Mouse (Mus musculus): ENCODE data around the gene 1700024P04Rik. TPM values are rescaled to one million over a fixed set of nuclear protein-coding genes. Genes with fewer than 3 reads are reported as not detected.
"Not testable (repeated sequence)": the region's sequence is repeated elsewhere in the genome, so short reads cannot be mapped to it uniquely, and the experiment has no call there.

1700024P04Rik gene
- not detected in 2 replicates for polyA plus RNA-seq (2012; ENCODE audit: insufficient read depth, insufficient read length, missing spikeins)

DNA sequence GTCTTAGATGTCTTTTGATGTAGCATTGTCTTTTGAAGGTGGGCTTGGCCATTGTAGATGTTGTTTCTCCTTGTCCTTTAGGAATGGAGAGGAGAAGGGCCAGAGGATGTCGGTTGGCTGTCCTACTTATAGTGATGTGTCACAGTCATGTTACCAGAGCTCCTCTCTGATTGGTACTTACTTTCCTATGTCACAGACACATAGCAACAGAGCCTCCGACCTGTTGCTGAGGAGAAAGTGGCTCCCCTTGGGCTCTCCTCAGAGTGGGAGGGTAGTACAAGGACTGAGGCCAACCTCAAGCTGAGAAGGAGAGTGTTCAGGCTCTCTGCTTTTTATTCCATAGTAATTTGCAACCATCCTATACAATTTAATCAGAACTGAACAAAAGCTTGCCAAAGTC is at the start of gene 1700024P04Rik:
Gene 1700024P04Rik (minus strand): TSS at position 101 of the 400 bp plus-strand sequence.
- no peak within 1 kb of the TSS for H3K27ac ChIP-seq (replicated peaks; ENCODE audit: low read depth, low read length)
- H3K4me1 ChIP-seq (ENCODE audit: control insufficient read depth, insufficient read depth, insufficient read length, low read length): no peaks in the 10 kb centered on the region
- no peak within 1 kb of the TSS for H3K4me3 ChIP-seq (ENCODE audit: insufficient read depth, low read depth, low read length)

DNA sequence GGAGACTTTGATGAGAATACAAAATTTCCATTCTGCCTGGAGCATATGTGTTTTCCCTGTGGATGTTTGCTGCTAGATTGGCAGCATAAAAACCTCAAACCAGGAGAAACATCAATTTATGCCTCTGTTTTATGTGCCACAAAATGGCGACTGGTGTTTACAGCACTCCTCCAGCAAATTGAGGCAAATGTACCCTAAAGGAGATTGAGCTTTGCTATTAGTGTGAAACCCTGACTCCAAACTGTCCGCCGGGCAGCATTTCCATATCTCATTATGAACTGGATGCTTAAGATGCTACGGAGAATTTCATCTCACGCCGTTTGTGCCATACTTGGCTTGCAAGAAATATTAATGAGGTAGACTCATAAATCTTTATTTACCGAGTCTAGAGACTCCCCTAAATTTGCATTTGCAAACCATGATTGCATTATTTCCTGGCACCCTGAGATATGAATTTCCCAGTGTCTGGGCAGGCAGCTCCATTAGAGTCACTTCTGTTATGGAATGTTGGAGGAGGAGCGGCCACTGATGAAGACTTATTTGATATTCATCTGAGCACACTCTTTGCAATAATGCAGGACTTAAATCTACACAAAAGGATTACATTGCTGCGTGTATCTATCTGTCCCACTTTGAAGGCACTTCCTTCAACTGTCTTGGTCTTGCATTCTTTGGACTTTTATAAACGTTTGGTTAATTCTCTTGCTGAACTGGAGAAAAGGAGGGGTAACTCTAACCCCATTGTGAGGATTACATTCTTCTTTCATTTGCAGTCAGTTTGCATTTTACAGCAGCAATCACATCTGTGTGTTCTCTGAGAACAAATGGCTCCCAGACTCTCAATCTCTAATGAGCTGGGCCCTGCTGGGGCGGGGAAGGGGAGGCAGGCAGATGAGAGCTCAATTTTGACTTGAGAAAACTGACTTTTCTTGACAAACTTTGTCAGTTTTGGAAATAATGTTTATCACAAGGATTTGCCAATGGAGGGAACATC is 47.2 kb upstream of the 1700024P04Rik start:
- Histone ChIP-seq H3K27ac (replicated peaks; ENCODE audit: low read depth, low read length) (no peak overlapping the region), H3K4me3 (ENCODE audit: insufficient read depth, low read depth, low read length) (no peak overlapping the region), H3K4me1 (ENCODE audit: control insufficient read depth, insufficient read depth, insufficient read length, low read length) (no peaks in the 10 kb centered on the region)

DNA sequence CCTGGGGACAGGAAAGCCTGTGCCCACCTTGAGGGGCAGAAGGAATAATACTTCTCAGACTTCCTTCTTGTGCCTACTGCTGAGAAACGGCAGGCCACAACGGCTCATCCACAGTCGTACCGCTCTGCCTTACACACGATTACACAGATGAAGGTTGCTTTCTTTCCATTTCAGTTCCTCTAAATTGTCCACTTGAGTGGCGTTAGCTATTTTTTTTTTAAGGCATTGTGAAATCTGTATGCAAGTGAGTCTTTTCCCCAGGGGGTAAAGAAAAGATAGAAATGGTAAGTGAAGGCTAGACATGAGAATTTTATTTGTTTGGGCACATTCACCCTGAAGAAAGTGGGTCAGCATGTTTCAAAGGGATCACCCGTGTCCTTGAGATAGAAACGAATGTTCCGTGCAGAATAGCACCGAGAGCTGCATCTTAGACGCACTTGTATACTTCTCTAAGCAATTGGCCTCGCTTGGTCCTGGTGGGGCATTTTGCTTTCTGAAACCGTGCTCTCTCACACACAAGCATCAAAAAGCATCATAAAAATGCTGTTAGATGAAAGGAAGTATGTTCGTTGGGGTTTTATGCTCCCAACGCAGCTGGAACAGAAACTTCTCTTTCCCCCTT is 46.3 kb upstream of the 1700024P04Rik start:
- Histone ChIP-seq H3K4me3 (ENCODE audit: insufficient read depth, low read depth, low read length) (no peak overlapping the region), H3K27ac (replicated peaks; ENCODE audit: low read depth, low read length) (no peak overlapping the region), H3K4me1 (ENCODE audit: control insufficient read depth, insufficient read depth, insufficient read length, low read length) (no peaks in the 10 kb centered on the region)

DNA sequence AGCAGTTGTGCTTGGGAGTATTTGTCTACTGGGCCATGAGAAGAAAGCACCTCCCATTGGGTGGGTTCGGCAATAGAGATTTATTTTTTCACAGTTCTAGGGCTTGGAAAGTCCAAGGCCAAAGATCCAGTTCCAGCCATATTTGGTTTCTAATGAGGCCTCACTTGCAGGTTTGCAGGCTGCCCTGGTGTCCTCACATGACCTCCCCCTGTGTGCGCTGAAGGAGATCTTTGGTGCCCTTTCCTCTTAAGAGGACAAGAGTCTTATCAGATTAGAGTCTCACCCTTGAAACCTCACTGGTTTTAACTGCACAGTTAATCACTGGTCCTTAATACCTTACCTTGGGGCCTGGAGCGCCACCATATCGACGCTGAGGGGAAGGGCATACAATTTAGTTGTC is 40.9 kb upstream of the 1700024P04Rik start:
- no peak overlapping the region for H3K27ac ChIP-seq (replicated peaks; ENCODE audit: low read depth, low read length)
- H3K4me1 ChIP-seq (ENCODE audit: control insufficient read depth, insufficient read depth, insufficient read length, low read length): no peaks in the 10 kb centered on the region
- H3K4me3 ChIP-seq (ENCODE audit: insufficient read depth, low read depth, low read length): no peak overlapping the region

DNA sequence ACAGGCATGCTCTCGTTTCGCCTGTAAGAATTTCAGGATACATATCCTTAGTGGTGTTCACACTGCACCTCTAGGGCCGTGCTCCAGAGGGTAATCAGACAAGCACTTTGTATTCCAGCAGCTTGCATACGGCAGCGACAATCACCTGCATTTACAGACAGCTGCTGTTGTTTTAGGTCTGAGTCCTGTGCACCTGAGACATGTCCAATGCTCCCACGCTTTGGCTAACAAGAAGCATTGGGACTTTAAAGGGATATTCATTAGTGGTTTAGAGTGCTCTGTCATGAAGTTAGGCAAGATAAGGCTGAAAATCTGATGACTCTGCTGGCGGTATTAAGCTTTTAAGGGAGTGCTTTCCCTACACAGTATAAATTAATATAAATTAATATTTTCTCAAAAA is 37.7 kb upstream of the 1700024P04Rik start:
- no peak overlapping the region for H3K4me3 ChIP-seq (ENCODE audit: insufficient read depth, low read depth, low read length)
- no peak overlapping the region for H3K27ac ChIP-seq (replicated peaks; ENCODE audit: low read depth, low read length)
- no peaks in the 10 kb centered on the region for H3K4me1 ChIP-seq (ENCODE audit: control insufficient read depth, insufficient read depth, insufficient read length, low read length)

DNA sequence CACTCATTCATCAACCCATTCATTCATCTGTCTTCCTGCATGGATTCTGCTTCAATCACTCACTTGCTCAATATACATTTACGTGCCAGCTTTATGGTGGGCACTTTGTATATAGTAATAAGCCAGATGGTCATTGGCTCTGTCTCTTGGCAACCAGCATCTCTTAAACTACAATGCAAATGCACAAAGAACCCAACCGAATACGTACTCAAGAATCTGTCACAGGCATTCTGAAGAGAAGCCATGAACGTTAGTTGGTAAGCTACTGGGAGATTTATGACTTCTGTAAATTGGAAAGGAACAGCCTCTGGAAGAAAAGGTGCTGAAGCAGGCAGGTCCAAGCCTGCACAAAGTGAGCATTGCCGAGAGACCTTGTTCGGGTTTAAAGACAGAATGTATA is 36.8 kb upstream of the 1700024P04Rik start:
- Histone ChIP-seq H3K27ac (replicated peaks; ENCODE audit: low read depth, low read length) (no peak overlapping the region), H3K4me3 (ENCODE audit: insufficient read depth, low read depth, low read length) (no peak overlapping the region), H3K4me1 (ENCODE audit: control insufficient read depth, insufficient read depth, insufficient read length, low read length) (no peaks in the 10 kb centered on the region)

DNA sequence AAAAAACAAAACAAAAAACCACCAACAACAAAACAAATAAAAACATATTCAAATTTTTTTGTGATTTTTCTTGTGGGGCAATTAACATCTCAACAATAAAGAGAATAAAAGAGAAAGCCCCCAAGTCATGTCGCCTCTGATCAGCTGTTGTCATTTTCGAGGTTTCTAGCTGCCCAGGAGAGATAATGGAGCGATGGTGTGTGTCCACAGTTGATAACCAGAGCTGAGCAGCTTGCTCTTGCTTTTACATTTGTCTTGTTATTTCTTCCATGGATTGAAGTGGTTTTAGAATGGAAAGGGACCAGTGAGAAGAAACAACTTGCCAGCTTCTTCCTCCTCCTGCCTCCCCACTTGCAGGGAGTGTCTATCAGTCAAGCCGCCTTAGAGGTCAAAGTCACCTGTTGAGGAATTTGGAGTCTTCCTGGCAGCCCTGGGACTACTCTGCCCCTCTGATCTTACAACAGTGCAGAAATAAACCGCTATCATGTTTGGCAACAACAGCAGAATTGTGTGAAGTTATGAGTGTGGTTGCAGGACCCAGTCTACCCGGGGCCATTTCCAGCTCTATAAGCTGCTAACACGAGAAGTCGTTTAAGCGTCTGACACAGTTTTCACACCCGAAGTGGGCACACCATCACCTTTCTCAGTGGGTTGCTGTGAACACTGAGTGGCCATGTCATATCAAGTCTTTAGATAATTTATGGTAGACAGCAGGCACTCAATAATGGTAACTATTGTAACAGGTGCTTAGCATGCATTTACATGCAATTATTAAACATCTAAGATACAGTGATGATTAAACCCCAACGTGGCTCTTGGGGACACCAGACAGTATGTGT is 35.7 kb upstream of the 1700024P04Rik start:
- Histone ChIP-seq H3K4me1 (ENCODE audit: control insufficient read depth, insufficient read depth, insufficient read length, low read length) (no peaks in the 10 kb centered on the region), H3K27ac (replicated peaks; ENCODE audit: low read depth, low read length) (no peak overlapping the region), H3K4me3 (ENCODE audit: insufficient read depth, low read depth, low read length) (no peak overlapping the region)

DNA sequence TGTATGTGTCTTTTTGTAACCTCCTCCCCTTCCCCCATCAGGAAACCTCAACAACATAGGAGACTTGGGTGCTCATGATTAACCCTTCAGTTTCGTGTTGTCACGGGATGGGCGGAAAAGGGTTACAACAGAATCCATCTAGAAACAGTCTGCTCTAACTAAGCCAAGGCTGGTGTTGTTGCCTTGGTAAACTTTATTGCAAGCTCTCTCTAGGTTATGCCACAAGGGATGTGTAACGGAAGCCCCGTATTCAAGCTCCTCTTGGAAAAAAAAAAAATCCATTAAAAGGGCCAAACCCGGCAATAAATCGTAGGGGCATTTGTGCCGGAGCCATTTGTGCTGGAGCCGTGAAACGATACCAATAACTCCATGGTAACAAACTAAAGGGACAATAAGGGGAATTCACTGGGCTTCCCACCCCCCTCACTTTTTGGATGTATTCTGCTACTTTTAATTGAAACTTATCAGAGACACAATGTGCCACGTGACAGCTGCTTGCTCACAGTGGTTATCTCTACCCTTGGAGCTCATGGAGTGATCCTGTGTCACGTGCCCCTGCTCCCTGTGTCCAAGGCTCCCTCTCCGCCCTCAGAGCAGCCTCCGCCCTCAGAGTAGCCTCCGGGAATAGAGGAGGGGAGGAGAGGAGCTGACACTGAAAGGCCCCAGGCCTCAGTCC is 34.3 kb upstream of the 1700024P04Rik start:
- no peak overlapping the region for H3K27ac ChIP-seq (replicated peaks; ENCODE audit: low read depth, low read length)
- no peak overlapping the region for H3K4me3 ChIP-seq (ENCODE audit: insufficient read depth, low read depth, low read length)
- H3K4me1 ChIP-seq (ENCODE audit: control insufficient read depth, insufficient read depth, insufficient read length, low read length): no peaks in the 10 kb centered on the region

DNA sequence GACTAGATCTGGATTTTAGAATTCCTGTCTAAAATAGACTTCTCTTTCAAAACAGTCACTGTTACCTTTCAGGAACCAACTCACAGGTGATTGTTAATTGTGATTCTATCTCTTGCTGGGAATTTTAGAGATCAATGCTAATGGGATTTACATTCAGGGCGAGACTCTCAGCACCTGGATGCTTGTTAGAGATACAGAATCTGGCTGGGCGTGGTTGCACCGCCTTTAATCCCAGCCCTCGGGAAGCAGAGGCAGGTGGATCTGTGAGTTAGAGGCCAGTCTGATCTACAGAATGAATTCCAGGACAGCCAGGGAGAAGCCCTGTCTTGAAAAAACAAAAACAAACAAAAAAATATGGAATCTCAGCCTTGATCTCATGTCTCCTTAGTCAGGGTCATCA is 32.3 kb upstream of the 1700024P04Rik start:
- Histone ChIP-seq H3K4me3 (ENCODE audit: insufficient read depth, low read depth, low read length) (no peak overlapping the region), H3K4me1 (ENCODE audit: control insufficient read depth, insufficient read depth, insufficient read length, low read length) (no peaks in the 10 kb centered on the region), H3K27ac (replicated peaks; ENCODE audit: low read depth, low read length) (no peak overlapping the region)

DNA sequence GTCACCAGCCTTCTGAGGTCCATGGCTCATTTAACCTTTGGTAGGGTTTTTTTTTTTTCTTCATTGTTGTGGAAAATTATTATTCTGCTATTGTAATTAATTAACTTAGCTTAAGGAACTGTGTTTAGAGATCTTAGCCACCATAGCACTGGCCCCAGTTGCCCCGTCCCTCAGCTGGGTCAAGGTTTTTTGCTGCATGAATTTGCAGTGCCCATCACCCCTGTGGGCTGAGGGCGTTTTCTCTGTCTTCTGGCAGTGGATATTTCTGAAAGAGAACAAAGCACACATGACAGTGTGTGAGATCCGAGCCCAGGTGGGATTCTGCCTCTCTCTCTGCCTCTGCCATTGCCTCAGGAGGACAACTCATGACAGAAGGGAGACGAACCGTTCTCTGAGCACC is 28.5 kb upstream of the 1700024P04Rik start:
- Histone ChIP-seq H3K27ac (replicated peaks; ENCODE audit: low read depth, low read length) (no peak overlapping the region), H3K4me1 (ENCODE audit: control insufficient read depth, insufficient read depth, insufficient read length, low read length) (no peaks in the 10 kb centered on the region), H3K4me3 (ENCODE audit: insufficient read depth, low read depth, low read length) (no peak overlapping the region)

DNA sequence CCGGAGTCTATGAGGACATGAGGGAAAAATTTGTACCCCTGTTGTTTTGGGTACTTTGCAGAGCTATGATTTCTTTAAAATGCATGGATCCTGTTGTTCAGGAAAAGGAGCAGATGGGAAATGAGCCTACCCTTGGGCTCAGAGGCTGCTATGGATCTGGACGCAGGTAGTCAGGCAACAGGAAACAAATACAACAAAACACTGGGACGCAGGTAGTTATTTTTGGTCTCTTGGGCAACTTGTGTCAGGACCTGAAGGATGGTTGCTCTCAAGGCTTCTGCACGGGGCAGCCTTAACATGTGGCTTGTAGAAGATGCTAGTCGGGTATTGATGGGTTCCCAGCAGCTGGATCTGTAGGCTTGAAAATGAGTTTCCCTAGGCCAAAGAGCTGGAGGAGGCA is 23.6 kb upstream of the 1700024P04Rik start:
- no peak overlapping the region for H3K4me3 ChIP-seq (ENCODE audit: insufficient read depth, low read depth, low read length)
- no peaks in the 10 kb centered on the region for H3K4me1 ChIP-seq (ENCODE audit: control insufficient read depth, insufficient read depth, insufficient read length, low read length)
- no peak overlapping the region for H3K27ac ChIP-seq (replicated peaks; ENCODE audit: low read depth, low read length)

DNA sequence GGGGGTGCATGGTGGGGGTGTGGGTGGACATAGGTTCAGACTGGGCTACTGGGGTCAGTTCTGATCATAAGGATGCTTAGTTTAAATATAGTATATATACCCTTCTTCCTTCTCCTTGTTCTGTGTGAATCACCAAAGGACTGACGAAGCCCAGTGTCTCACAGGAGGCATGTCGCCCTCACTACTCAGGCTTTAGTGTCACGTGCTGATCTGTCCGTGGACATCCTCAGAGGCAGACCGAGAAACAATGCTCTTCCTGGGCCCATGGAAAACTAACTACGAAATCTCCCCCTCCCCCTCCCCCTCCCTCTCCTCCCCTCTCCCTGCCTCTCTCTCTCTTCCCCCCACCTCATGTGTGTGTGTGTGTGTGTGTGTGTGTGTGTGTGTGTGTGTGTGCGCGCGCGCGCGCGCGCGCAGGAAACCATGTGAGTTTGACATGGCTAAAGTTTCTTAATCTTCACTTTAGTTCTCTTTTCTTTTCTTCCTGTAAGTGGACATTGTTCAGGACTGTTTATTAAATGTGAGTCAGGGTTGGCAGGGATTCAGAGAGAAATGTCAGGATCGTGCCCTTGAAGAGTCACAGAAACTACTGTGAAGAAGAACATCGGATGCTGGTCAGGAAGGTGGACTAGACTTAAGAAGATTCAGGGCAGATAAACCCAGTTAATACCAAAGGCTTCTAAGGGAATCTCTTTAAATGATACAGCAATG is 22.2 kb upstream of the 1700024P04Rik start:
- Histone ChIP-seq H3K4me3 (ENCODE audit: insufficient read depth, low read depth, low read length) (no peak overlapping the region), H3K4me1 (ENCODE audit: control insufficient read depth, insufficient read depth, insufficient read length, low read length) (no peaks in the 10 kb centered on the region), H3K27ac (replicated peaks; ENCODE audit: low read depth, low read length) (no peak overlapping the region)

DNA sequence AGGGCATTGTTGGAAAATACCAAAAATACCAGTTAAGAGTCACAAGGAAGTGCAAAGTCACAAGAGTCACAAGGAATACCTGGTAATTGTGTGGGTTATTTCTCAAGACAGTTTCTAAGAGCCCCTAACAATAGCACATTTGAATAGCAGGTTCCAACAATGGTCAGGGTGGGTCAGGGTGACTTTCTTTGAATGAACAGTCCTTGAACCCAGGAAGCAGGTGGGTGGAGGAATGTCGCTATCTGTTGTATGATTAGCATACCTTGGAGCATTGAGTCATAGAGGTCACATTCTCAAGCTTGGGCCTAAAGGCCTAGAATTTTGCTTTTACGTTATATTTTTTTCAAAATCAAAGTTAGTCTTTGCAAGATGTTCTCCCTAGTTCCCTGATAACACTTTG is 17.3 kb upstream of the 1700024P04Rik start:
- H3K4me3 ChIP-seq (ENCODE audit: insufficient read depth, low read depth, low read length); H3K4me1 ChIP-seq (ENCODE audit: control insufficient read depth, insufficient read depth, insufficient read length, low read length); H3K27ac ChIP-seq (replicated peaks; ENCODE audit: low read depth, low read length): not testable (repeated sequence)

DNA sequence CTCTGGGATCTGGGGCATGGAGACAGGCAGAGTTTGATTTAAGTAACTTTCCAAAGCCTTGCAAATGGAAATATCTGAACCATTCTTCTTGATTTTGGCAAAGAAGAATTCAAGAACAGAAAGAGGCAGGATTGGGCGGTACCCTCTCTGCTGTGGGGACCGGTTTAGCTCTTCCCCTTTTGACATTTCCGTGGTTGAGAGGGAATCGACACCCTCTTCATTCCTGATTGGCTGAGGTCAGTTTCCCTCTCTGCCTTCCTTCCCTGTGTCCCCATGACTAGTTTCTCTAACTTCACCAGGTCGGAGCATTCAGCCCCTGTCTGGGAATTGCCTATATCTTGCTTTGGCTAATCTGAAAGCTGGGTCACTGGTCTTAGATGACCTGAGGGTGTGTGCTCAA is 12.7 kb upstream of the 1700024P04Rik start:
- H3K27ac ChIP-seq (replicated peaks; ENCODE audit: low read depth, low read length): no peak overlapping the region
- H3K4me3 ChIP-seq (ENCODE audit: insufficient read depth, low read depth, low read length): no peak overlapping the region
- no peaks in the 10 kb centered on the region for H3K4me1 ChIP-seq (ENCODE audit: control insufficient read depth, insufficient read depth, insufficient read length, low read length)
